Mouse (Mus musculus) retina, postnatal 7 days (tissue): ENCODE measurements around the gene Kcnk16.
A peak's percentile ranks its signal among the peaks of the same experiment; 100 is the strongest.
"Not testable (repeated sequence)": the region's sequence is repeated elsewhere in the genome, so short reads cannot be mapped to it uniquely, and the experiment has no call there.

Experiments
- DNase-seq: peaks from one replicate; pipeline ENCODE4 v3.0.0-alpha.2; 2012; ENCODE audit warnings: low read depth, low spot score

Gene Kcnk16

GRCm38 (mm10) chr14:20269082-20269809, at the start of gene Kcnk16:
Gene Kcnk16, minus strand, starts transcription at chr14:20269199.
- no peak for DNase-seq

- DNase-seq, result no peak
Measured at GRCm38 (mm10) chr14:20315137-20315536, 46.1 kb upstream of the Kcnk16 start.

- not testable (repeated sequence) for DNase-seq
Measured at GRCm38 (mm10) chr14:20305085-20305484, 36.1 kb upstream of the Kcnk16 start.

GRCm38 (mm10) chr14:20298131-20298530, 29.1 kb upstream of the Kcnk16 start:
- no peak for DNase-seq

GRCm38 (mm10) chr14:20297616-20298015, 28.6 kb upstream of the Kcnk16 start:
- no peak for DNase-seq

GRCm38 (mm10) chr14:20294947-20295346, 25.9 kb upstream of the Kcnk16 start:
- DNase-seq, result no peak

GRCm38 (mm10) chr14:20294117-20294892, 25.3 kb upstream of the Kcnk16 start, which contains the start of gene Nudt13:
Gene Nudt13, plus strand, starts transcription at chr14:20294697.
- peak; percentile 87 for DNase-seq

- DNase-seq, result no peak
Measured at GRCm38 (mm10) chr14:20291391-20291790, 22.4 kb upstream of the Kcnk16 start.

- no peak for DNase-seq
Measured at GRCm38 (mm10) chr14:20268421-20268820, 578 bp downstream of the Kcnk16 start.

GRCm38 (mm10) chr14:20262346-20262745, 6.7 kb downstream of the Kcnk16 start:
- no peak for DNase-seq

- DNase-seq, result peak; percentile 58
Measured at GRCm38 (mm10) chr14:20258185-20259113, 10.6 kb downstream of the Kcnk16 start.

- no peak for DNase-seq
Measured at GRCm38 (mm10) chr14:20250237-20251171, 18.5 kb downstream of the Kcnk16 start.

- DNase-seq, result no peak
Measured at GRCm38 (mm10) chr14:20248001-20248400, 21.0 kb downstream of the Kcnk16 start.

- DNase-seq, result no peak
Measured at GRCm38 (mm10) chr14:20246811-20247266, 22.2 kb downstream of the Kcnk16 start.

GRCm38 (mm10) chr14:20245861-20246260, 23.1 kb downstream of the Kcnk16 start:
- DNase-seq, result no peak

GRCm38 (mm10) chr14:20245318-20245717, 23.7 kb downstream of the Kcnk16 start:
- no peak for DNase-seq

GRCm38 (mm10) chr14:20243158-20243557, 25.8 kb downstream of the Kcnk16 start:
- no peak for DNase-seq

- no peak for DNase-seq
Measured at GRCm38 (mm10) chr14:20242454-20242853, 26.5 kb downstream of the Kcnk16 start.

GRCm38 (mm10) chr14:20234403-20234802, 34.6 kb downstream of the Kcnk16 start:
- DNase-seq, result no peak
